Mouse (Mus musculus): ENCODE data around the gene Eif2ak4. TPM values are rescaled to one million over a fixed set of nuclear protein-coding genes. Genes with fewer than 3 reads are reported as not detected.

The Eif2ak4 gene
- polyA plus RNA-seq, 1 experiment from 2014 or later, result 15.7 TPM

DNA sequence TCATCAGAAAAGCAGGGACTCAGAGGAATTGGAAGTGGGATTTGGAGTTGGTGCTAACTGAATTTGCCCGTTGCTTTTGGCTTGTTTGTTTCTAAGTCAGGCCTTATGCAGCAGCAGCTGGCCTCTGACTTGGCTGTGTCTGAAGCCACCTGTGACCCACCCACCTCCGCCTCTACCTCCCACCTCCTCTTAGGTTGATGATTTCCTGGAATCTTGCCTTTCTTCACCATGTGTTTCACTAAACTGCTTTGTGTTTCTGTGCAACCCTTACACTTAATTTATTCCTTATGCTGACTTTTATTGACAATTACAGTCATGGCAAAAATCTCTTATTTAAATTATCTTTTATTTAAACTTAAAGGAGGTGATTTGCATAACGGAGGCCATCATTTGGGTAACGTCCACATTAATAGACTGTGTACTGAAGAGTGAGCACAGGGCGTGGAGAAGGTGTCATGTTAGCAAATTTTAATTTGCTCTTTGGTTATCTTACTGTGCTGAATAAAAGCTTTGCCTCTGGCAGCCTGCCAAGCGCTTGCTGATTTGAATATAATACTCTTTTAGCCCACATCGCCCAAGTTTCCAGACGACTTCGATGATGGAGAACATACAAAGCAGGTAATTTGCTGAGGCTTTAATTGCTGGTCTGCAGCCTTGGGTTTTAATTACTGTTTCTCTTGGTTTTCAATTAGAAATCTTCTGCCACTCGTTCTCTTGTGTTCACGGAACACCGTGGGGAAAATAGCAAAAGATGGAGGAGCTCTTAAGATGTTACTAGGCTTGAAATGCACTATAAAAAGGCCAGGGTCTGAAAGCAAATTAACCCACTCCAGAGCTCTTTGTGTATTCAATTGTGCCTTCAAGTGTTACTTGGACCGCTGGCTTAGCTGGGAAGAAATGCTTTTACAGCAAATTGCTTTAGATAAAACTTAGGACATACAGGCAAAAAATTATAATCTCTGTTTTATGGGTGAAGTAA, 57.6 kb downstream of the Eif2ak4 start:
- no peak overlapping the region for H3K4me2 ChIP-seq (replicated peaks)
- H3K9ac ChIP-seq, result no peak overlapping the region
- no peak overlapping the region for H3K4me3 ChIP-seq
- H3K27ac ChIP-seq, result 0 out of 2 replicates have a peak overlapping the region, but pooled peaks have one; percentile 8
- H3K9me3 ChIP-seq, result no peaks in the 10 kb centered on the region
- 68% methylated on average over 13 of the region's 13 CpGs for WGBS
- no peaks in the 10 kb centered on the region for H3K27me3 ChIP-seq
- no peaks in the 10 kb centered on the region for H3K4me1 ChIP-seq
- ATAC-seq (ENCODE audit: insufficient number of reproducible peaks, insufficient read depth, low FRiP score, low TSS enrichment), result no peak
- peaks cover 32% of the 10 kb centered on the region for H3K36me3 ChIP-seq

- Histone ChIP-seq H3K4me2 (replicated peaks) (no peak overlapping the region), H3K9ac (no peak overlapping the region), H3K27me3 (no peaks in the 10 kb centered on the region), H3K4me1 (no peaks in the 10 kb centered on the region), H3K36me3 (peaks cover 29% of the 10 kb centered on the region), H3K9me3 (no peaks in the 10 kb centered on the region), H3K27ac (no peak overlapping the region), H3K4me3 (no peak overlapping the region)
- ATAC-seq (ENCODE audit: insufficient number of reproducible peaks, insufficient read depth, low FRiP score, low TSS enrichment), result no peak
- 82% methylated on average over 12 of the region's 12 CpGs for WGBS
Observed at GRCm38 (mm10) chr2:118448181-118448580, 59.8 kb downstream of the Eif2ak4 start.

DNA sequence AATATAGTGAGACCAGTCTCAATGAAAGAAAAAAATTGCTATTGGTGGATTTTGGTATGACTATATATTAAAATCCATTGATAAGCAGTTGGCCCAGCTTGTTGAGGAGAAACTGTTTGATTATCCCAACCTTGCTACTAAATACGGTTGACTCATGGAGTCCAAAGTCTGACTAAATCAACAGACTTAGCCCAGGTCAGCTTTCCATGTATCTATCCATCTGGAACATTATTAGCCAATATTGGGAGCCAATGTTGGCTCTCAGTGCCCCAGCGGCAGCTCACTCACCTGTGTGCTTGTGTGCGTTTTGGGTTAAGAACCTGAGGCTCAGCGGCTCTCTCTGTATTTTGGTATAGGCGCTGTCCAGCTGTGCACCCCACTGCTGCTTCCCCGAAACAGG, 62.6 kb downstream of the Eif2ak4 start:
- Histone ChIP-seq H3K9me3 (no peaks in the 10 kb centered on the region), H3K9ac (no peak overlapping the region), H3K27ac (no peak overlapping the region), H3K4me2 (replicated peaks) (no peak overlapping the region), H3K27me3 (no peaks in the 10 kb centered on the region), H3K4me3 (no peak overlapping the region), H3K4me1 (no peaks in the 10 kb centered on the region), H3K36me3 (peaks cover 32% of the 10 kb centered on the region)
- WGBS, result 90% methylated on average over 6 of the region's 6 CpGs
- no peak for ATAC-seq (ENCODE audit: insufficient number of reproducible peaks, insufficient read depth, low FRiP score, low TSS enrichment)

DNA sequence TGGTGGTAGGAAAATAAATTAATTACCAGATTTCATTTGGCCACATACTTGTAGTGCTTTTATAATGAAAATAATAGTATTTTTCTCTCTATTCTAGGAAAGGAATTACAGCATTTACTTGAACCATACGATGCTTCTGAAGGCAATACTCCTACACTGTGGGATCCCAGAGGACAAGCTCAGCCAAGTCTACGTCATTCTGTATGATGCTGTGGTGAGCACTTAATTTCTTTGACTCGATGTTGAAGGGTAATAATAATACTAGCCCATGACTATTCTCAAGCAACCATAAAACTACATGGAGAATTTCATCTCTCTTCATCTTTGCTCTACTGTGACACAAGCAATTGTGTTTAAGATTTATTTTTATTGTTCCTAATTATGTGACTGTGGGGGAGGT, 68.6 kb downstream of the Eif2ak4 start:
- peaks cover 32% of the 10 kb centered on the region for H3K36me3 ChIP-seq
- 82% methylated on average over 3 of the region's 3 CpGs for WGBS

DNA sequence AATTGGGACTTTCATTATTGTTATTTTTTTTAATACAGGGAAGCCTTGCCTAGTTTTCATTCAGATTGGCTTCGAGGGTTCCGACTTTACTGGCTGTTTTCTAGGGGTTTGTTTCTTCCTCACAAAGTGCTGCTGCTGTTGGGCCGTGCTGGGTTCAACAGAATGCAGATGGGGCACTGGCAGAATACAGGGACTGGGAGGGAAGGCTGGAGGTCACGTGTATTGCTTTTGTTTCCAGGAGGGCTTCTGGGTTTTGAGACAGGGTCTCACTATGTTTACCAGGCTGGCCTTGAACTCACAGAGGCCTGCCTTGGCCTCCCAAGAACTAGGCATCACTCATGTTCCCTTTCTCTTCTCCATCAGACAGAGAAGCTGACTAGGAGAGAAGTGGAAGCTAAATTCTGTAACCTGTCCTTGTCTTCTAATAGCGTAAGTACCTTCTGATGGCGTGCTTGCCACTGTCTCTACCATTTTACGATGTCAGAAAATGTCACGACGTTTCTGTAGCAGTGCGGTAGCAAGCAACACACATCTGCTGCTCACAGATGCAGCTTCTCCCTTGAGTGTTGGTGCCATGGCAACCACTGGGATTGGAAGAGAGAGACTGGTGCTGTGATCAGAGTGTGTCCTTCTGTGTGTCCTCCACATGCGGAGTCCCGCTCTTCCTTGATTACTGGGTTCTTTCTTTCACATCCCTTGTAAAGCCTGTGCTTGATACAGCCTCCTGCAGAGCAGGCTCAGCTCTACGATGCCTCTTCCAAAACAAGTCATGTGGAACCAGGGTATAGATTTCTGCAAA, 69.2 kb downstream of the Eif2ak4 start:
- Histone ChIP-seq H3K27me3 (no peaks in the 10 kb centered on the region), H3K36me3 (peaks cover 36% of the 10 kb centered on the region), H3K9ac (no peak overlapping the region), H3K4me2 (replicated peaks) (no peak overlapping the region), H3K9me3 (no peaks in the 10 kb centered on the region), H3K4me1 (peaks cover 13% of the 10 kb centered on the region), H3K4me3 (no peak overlapping the region), H3K27ac (no peak overlapping the region)
- ATAC-seq (ENCODE audit: insufficient number of reproducible peaks, insufficient read depth, low FRiP score, low TSS enrichment), result no peak
- 86% methylated on average over 13 of the region's 13 CpGs for WGBS

More for the DNA sequence above, 68.6 kb downstream of the Eif2ak4 start:
- H3K4me3 ChIP-seq, result no peak overlapping the region
- no peak overlapping the region for H3K9ac ChIP-seq
- ATAC-seq (ENCODE audit: insufficient number of reproducible peaks, insufficient read depth, low FRiP score, low TSS enrichment), result no peak
- H3K4me2 ChIP-seq (replicated peaks), result no peak overlapping the region
- peaks cover 10% of the 10 kb centered on the region; the same call in 1 of the 2 replicates for H3K4me1 ChIP-seq
- H3K9me3 ChIP-seq, result no peaks in the 10 kb centered on the region
- no peaks in the 10 kb centered on the region for H3K27me3 ChIP-seq
- H3K27ac ChIP-seq, result no peak overlapping the region

DNA sequence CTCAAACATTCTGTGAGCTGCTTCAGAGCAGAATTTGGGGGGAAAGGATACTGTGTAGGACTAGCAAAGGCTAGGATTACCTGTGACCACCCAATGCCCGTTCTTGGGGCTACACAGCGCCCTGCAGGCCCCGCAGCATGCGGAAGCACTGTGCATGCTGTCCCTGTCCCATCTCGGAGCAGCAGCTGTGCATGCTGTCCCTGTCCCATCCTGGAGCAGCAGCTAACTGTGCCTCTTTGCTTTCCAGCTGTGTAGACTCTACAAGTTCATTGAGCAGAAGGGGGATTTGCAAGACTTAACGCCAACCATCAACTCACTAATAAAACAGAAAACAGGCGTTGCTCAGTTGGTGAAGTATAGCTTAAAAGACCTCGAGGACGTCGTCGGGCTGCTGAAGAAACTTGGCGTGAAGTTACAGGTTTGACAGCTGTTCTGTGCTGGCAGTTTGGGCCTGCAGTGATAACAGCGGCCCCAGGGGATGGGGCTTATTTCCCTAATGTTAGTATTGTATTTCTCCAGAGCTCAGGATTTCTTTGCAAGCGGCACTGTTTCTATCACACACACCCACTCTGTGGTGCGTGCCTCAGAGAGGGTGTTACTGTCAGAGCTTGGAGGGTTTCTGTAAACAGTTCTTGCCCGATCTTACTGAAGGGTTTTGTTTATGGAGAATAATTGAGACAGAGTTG, 73.2 kb downstream of the Eif2ak4 start:
- no peak for ATAC-seq (ENCODE audit: insufficient number of reproducible peaks, insufficient read depth, low FRiP score, low TSS enrichment)
- H3K4me1 ChIP-seq, result peaks cover 26% of the 10 kb centered on the region
- WGBS, result 63% methylated on average over 16 of the region's 16 CpGs
- no peaks in the 10 kb centered on the region for H3K27me3 ChIP-seq
- peaks cover 52% of the 10 kb centered on the region for H3K36me3 ChIP-seq
- no peak overlapping the region for H3K4me2 ChIP-seq (replicated peaks)
- H3K27ac ChIP-seq, result peak overlapping the region; percentile 36; the same call in 1 of the 2 replicates
- H3K9ac ChIP-seq, result no peak overlapping the region
- no peak overlapping the region for H3K4me3 ChIP-seq
- no peaks in the 10 kb centered on the region for H3K9me3 ChIP-seq

DNA sequence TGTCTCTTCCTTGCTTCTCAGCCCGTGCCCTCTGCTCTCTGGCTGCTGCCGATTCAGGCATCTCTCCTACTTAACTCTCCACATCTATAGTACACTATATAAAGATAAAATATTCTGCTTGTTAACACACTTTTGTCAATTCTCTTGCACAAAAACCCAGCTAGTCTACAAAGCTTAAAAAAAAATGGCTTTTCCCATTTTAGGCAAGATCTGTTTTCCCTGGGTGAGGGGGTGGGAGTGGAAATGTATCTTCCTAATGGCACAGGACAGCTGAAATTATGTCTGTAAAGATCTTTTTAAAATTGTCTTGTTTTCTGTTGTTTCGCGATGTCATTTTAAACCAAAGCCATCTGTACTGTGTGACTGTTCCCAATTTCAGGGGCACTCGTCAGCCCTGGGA, 75.1 kb downstream of the Eif2ak4 start:
- WGBS, result 46% methylated on average over 5 of the region's 5 CpGs
- Histone ChIP-seq H3K27ac (peak overlapping the region; percentile 46; the same call in 1 of the 2 replicates), H3K36me3 (peaks cover 51% of the 10 kb centered on the region), H3K9me3 (no peaks in the 10 kb centered on the region), H3K27me3 (no peaks in the 10 kb centered on the region), H3K9ac (no peak overlapping the region), H3K4me2 (replicated peaks) (no peak overlapping the region), H3K4me3 (no peak overlapping the region), H3K4me1 (peaks cover 26% of the 10 kb centered on the region)
- no peak for ATAC-seq (ENCODE audit: insufficient number of reproducible peaks, insufficient read depth, low FRiP score, low TSS enrichment)

- Histone ChIP-seq H3K4me1 (peaks cover 26% of the 10 kb centered on the region), H3K27ac (no peak overlapping the region), H3K4me3 (no peak overlapping the region), H3K9me3 (no peaks in the 10 kb centered on the region), H3K9ac (no peak overlapping the region), H3K27me3 (no peaks in the 10 kb centered on the region), H3K4me2 (replicated peaks) (no peak overlapping the region), H3K36me3 (peaks cover 59% of the 10 kb centered on the region)
- WGBS, result 69% methylated on average over 3 of the region's 3 CpGs
- no peak for ATAC-seq (ENCODE audit: insufficient number of reproducible peaks, insufficient read depth, low FRiP score, low TSS enrichment)
Observed at GRCm38 (mm10) chr2:118464450-118464849, 76.0 kb downstream of the Eif2ak4 start.

DNA sequence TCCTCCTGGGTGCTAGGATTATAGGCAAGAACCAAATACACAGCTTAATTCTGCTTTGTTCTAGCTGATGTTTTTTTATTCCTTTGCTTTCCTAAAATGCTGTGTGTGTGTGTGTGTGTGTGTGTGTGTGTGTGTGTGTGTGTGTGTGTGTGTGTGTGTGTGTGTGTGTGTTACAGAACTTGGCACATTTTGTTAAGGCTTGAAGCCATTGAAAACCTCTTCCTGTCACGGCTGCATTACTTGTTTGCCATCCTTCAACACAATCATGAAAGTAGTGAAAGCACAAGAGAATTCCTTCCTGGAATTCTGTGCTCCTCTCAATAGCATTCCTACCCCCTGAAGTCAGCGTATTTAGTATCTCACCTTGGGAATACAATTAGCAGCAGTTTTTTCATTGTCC, 77.5 kb downstream of the Eif2ak4 start:
- no peaks in the 10 kb centered on the region for H3K9me3 ChIP-seq
- peaks cover 26% of the 10 kb centered on the region for H3K4me1 ChIP-seq
- H3K4me2 ChIP-seq (replicated peaks), result no peak overlapping the region
- WGBS, result 73% methylated on average over 2 of the region's 2 CpGs
- ATAC-seq (ENCODE audit: insufficient number of reproducible peaks, insufficient read depth, low FRiP score, low TSS enrichment), result no peak
- H3K9ac ChIP-seq, result no peak overlapping the region
- peaks cover 70% of the 10 kb centered on the region for H3K36me3 ChIP-seq
- H3K27me3 ChIP-seq, result no peaks in the 10 kb centered on the region
- H3K4me3 ChIP-seq, result no peak overlapping the region
- no peak overlapping the region for H3K27ac ChIP-seq

- no peak overlapping the region for H3K27ac ChIP-seq
- ATAC-seq (ENCODE audit: insufficient number of reproducible peaks, insufficient read depth, low FRiP score, low TSS enrichment), result no peak
- H3K27me3 ChIP-seq, result no peaks in the 10 kb centered on the region
- H3K4me2 ChIP-seq (replicated peaks), result no peak overlapping the region
- peaks cover 74% of the 10 kb centered on the region for H3K36me3 ChIP-seq
- no peaks in the 10 kb centered on the region for H3K9me3 ChIP-seq
- no peak overlapping the region for H3K4me3 ChIP-seq
- H3K4me1 ChIP-seq, result peaks cover 21% of the 10 kb centered on the region
- WGBS, result 63% methylated on average over 1 of the region's 1 CpGs
- no peak overlapping the region for H3K9ac ChIP-seq
Observed at GRCm38 (mm10) chr2:118466601-118467000, 78.2 kb downstream of the Eif2ak4 start.

DNA sequence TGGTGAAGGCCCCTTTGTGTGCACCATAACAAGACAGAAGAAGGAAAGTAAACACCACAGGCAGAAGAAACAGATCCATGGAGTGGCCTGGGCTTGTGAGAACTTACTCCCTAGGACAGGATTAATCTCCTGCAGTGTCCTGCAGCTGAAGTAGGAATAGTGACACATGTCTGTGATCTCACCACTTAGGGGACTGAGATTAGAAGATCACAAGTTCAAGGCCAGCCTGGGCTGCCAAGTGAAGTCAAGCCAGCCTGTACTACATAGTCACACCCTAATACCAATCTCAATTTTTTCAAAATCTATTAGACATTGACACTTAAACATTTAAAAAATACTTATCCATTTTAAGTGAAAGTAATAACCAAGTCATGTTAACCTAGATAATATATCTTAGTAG, 79.9 kb downstream of the Eif2ak4 start:
- Histone ChIP-seq H3K4me3 (no peak overlapping the region), H3K27ac (no peak overlapping the region), H3K27me3 (no peaks in the 10 kb centered on the region), H3K9me3 (no peaks in the 10 kb centered on the region), H3K4me2 (replicated peaks) (no peak overlapping the region), H3K9ac (no peak overlapping the region), H3K36me3 (peaks cover 74% of the 10 kb centered on the region), H3K4me1 (peaks cover 7% of the 10 kb centered on the region)
- no peak for ATAC-seq (ENCODE audit: insufficient number of reproducible peaks, insufficient read depth, low FRiP score, low TSS enrichment)

Measured in embryonic facial prominence, embryonic 12.5 days (tissue).